Mouse (Mus musculus) testis, adult 2 months (tissue): ENCODE measurements around the gene Mgp.

Experiments
- CTCF ChIP-seq: fragments of 200-500 bp; IDR thresholded peaks from 2 replicates; pipeline ENCODE4 v1.5.1; 2012; ENCODE audit warnings: low read depth, mild to moderate bottlenecking, inconsistent platforms, low read length, moderate library complexity; ENCODE audit not compliant: control insufficient read depth, insufficient read depth, insufficient replicate concordance
- POLR2A ChIP-seq: fragments of 200-500 bp; IDR thresholded peaks from 2 replicates; pipeline ENCODE4 v1.6.1; 2012; ENCODE audit warnings: low read depth, mild to moderate bottlenecking, inconsistent platforms, low read length, moderate library complexity; ENCODE audit not compliant: control insufficient read depth

DNA sequence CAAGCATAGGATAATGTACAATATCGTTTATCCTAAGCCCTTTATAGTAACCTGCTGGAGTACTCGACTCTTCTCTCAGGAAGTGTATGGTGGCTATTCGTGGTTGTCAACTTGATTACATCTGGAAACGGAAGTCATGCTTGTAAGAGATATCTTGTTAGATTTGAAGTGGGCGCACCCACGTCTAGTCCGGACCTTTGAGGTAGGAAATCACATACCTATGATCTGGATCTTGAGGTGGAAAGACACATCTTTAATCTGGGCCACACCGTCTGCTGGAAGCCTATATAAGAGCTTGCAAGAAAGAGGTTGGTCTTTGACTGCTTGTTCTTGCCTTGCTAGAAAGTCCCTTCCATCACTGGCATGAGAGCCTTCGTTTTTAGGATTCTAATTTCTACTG is 26.9 kb upstream of the Mgp start:
- TF ChIP-seq CTCF = no peak
- TF ChIP-seq POLR2A = no peak
